In the genomic region with DNA sequence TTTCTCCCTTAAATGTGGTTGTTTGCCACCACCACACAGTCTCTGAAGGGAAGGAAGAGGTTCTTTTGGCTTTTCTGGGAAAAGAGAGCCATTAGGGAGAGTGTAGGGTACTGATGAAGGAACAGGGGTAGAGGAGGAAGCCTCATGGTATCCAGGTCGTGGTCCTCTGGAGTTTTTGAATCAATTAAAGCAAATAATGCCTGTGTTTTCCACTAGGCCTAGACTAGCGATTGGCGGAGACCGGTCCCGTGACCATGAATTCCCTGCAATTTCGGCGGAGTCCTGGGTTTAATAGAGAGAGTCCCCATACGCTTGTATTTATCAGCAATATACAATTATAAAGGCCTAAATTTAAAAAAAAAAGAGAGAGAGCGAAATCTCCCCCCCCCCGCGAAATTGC, we compare ENCODE assay signal across 11 mouse cellular contexts. TPM values are rescaled to one million over a fixed set of nuclear protein-coding genes. Genes with fewer than 3 reads are reported as not detected.
DNase-seq lines count a peak whose midpoint lies in the region; ATAC-seq and TF ChIP-seq lines count a peak whose summit lies in the region.
"Had no signal": no experiment of that assay in that cellular context is flagged by ENCODE, and none has a peak within 500 bp of the region (broad histone marks: within the 10 kb centered on the region; RNA-seq: fewer than 3 reads in every experiment).

No protein-coding gene starts in this region.

- no peak for DNase-seq in heart, adult 2 months
- no peak for DNase-seq in heart, adult 18-20 months
- DNase-seq in liver, postnatal 0 days, result no peak
- no peak for DNase-seq in spleen, postnatal 4 days (ENCODE audit: low spot score in 2 of 2)
- no peak for DNase-seq in frontal cortex, postnatal 14 days (ENCODE audit: low spot score in 2 of 2)
- no peak for DNase-seq in left cerebral cortex, adult 18-20 months (ENCODE audit: low spot score in 2 of 2)

- H3K9ac ChIP-seq in heart, adult 2 months (ENCODE audit: low read depth, low read length), result no peak overlapping the region
- no peak overlapping the region for H3K9ac ChIP-seq in intestine, postnatal 0 days (ENCODE audit: low read depth, low read length)
- no peak overlapping the region for H3K9ac ChIP-seq in liver, postnatal 0 days (replicated peaks)

- peak overlapping the region; percentile 63 for H3K4me2 ChIP-seq in intestine, postnatal 0 days (replicated peaks; ENCODE audit: low read depth)
- peak overlapping the region; percentile 51; the same call in 1 of the 2 replicates for H3K4me2 ChIP-seq in liver, postnatal 0 days (ENCODE audit: low read depth, low read length)

- peaks cover 7% of the 10 kb centered on the region; the same call in 1 of the 2 replicates for H3K27me3 ChIP-seq in heart, adult 2 months (ENCODE audit: control insufficient read depth, insufficient read depth, low read length)
- H3K27me3 ChIP-seq in intestine, postnatal 0 days (replicated peaks; ENCODE audit: control insufficient read depth, insufficient read depth, low read length), result peaks cover 25% of the 10 kb centered on the region
- peaks cover 90% of the 10 kb centered on the region for H3K27me3 ChIP-seq in liver, postnatal 0 days (ENCODE audit: insufficient read depth, low read length)

- intact Hi-C loops in heart, adult 2 months (cut with DNase I), result loop anchor here (5.0 kb wide), 1 partner anchor 56 kb away; no protein-coding TSS in a partner anchor

- H3K4me3 ChIP-seq in heart, adult 2 months, result no peak overlapping the region; the same call in 1 of the 2 replicates
- H3K4me3 ChIP-seq in brown adipose tissue, adult 24 weeks (ENCODE audit: insufficient read depth, low read depth, low read length), result peak overlapping the region; percentile 83
- H3K4me3 ChIP-seq in intestine, postnatal 0 days (ENCODE audit: low read depth, low read length), result peak overlapping the region; percentile 58; the same call in 1 of the 2 replicates
- H3K4me3 ChIP-seq in liver, postnatal 0 days (ENCODE audit: low read depth, low read length), result peak overlapping the region; percentile 34; the same call in 1 of the 2 replicates

- H3K9me3 ChIP-seq in intestine, postnatal 0 days (ENCODE audit: control insufficient read depth), result no peaks in the 10 kb centered on the region
- H3K9me3 ChIP-seq in liver, postnatal 0 days (ENCODE audit: low read length), result no peaks in the 10 kb centered on the region

- no peak for TF ChIP-seq EP300 in heart, adult 2 months (IDR thresholded peaks at IDR 0.05; ENCODE audit: insufficient read depth, low read depth, low read length)
- TF ChIP-seq EP300 in liver, postnatal 0 days (IDR thresholded peaks at IDR 0.05; ENCODE audit: low read depth), result no peak

- no peak for TF ChIP-seq POLR2A in heart, adult 2 months (IDR thresholded peaks at IDR 0.05; ENCODE audit: insufficient read depth, low read depth, low read length)

- no peaks in the 10 kb centered on the region for H3K4me1 ChIP-seq in heart, adult 2 months (ENCODE audit: control insufficient read depth, insufficient read depth, low read length)
- H3K4me1 ChIP-seq in brown adipose tissue, adult 24 weeks (ENCODE audit: control insufficient read depth, insufficient read depth, insufficient read length, low read length), result peaks cover 16% of the 10 kb centered on the region
- H3K4me1 ChIP-seq in intestine, postnatal 0 days (replicated peaks; ENCODE audit: control insufficient read depth, insufficient read depth, low read length), result peaks cover 3% of the 10 kb centered on the region; the same call in 1 of the 2 replicates
- H3K4me1 ChIP-seq in liver, postnatal 0 days (ENCODE audit: insufficient read depth), result no peaks in the 10 kb centered on the region

- no peaks in the 10 kb centered on the region for H3K79me2 ChIP-seq in heart, adult 2 months (replicated peaks; ENCODE audit: control insufficient read depth, insufficient read depth, low read length)

- TF ChIP-seq CTCF in heart, adult 2 months (IDR thresholded peaks at IDR 0.05), result no peak
- TF ChIP-seq CTCF in intestine, postnatal 0 days (IDR thresholded peaks at IDR 0.05; ENCODE audit: low read depth), result no peak
- TF ChIP-seq CTCF in liver, postnatal 0 days (IDR thresholded peaks at IDR 0.05; ENCODE audit: low read depth), result no peak

- H3K27ac ChIP-seq in heart, adult 2 months, result peak overlapping the region; percentile 15; the same call in 1 of the 2 replicates
- peak overlapping the region; percentile 88 for H3K27ac ChIP-seq in brown adipose tissue, adult 24 weeks (replicated peaks; ENCODE audit: low read depth, low read length)
- peak overlapping the region; percentile 82; the same call in 1 of the 2 replicates for H3K27ac ChIP-seq in intestine, postnatal 0 days (ENCODE audit: low read depth, low read length)
- no peak overlapping the region for H3K27ac ChIP-seq in liver, postnatal 0 days (ENCODE audit: low read depth)

- no peak for ATAC-seq in intestine, postnatal 0 days
- no peak for ATAC-seq in liver, postnatal 0 days
- ATAC-seq: CD4-positive, CD25-positive, alpha-beta regulatory T cell, adult 4 months had no signal

- WGBS in heart, adult 2 months, result 39% methylated on average over 11 of the region's 11 CpGs
- 31% methylated on average over 11 of the region's 11 CpGs for WGBS in intestine, postnatal 0 days
- 30% methylated on average over 11 of the region's 11 CpGs for WGBS in liver, postnatal 0 days (ENCODE audit: insufficient replicate concordance)

- no peaks in the 10 kb centered on the region for H3K36me3 ChIP-seq in heart, adult 2 months (ENCODE audit: control insufficient read depth, insufficient read depth, low read length)
- H3K36me3 ChIP-seq in intestine, postnatal 0 days (ENCODE audit: control insufficient read depth, insufficient read depth), result no peaks in the 10 kb centered on the region; the same call in 1 of the 2 replicates
- H3K36me3 ChIP-seq in liver, postnatal 0 days (replicated peaks; ENCODE audit: insufficient read depth, low read length), result no peaks in the 10 kb centered on the region

RNA-seq across cellular contexts. Expression of gene Hoxb2, which starts 1.0 kb away (rescaled TPM):
- under 1 TPM; 0.23 to 0.68 TPM for total RNA-seq in heart, adult 2 months (2021)
- polyA plus RNA-seq in heart, adult 2 months (2012; rRNA removed), result 0.91 and 1.4 TPM in 2 replicates
- total RNA-seq in heart, adult 18-20 months (2021), result under 1 TPM; 0.46 to 0.62 TPM
- 3.2 and 3.7 TPM in 2 replicates for polyA plus RNA-seq in brown adipose tissue, adult 24 weeks (2012; ENCODE audit: insufficient read depth, insufficient read length, missing spikeins)
- 8.4 and 9.4 TPM in 2 replicates for polyA plus RNA-seq in intestine, postnatal 0 days (2015; fragmentation: Nextera tagmentation; extraction: Ambion mirVana)
- 0.67 and 1.1 TPM in 2 replicates for polyA plus RNA-seq in liver, postnatal 0 days (2015; fragmentation: Nextera tagmentation; extraction: Ambion mirVana)
- not detected for total RNA-seq in left cerebral cortex, adult 18-20 months (2021)
- polyA plus RNA-seq: forebrain, embryonic 11.5 days had no signal

RNA-seq across cellular contexts. Expression of gene Hoxb1, which starts 14.2 kb away (rescaled TPM):
- total RNA-seq in heart, adult 2 months (2021), result not detected
- not detected in 2 replicates for polyA plus RNA-seq in heart, adult 2 months (2012; rRNA removed)
- total RNA-seq in heart, adult 18-20 months (2021), result not detected
- polyA plus RNA-seq in brown adipose tissue, adult 24 weeks (2012; ENCODE audit: insufficient read depth, insufficient read length, missing spikeins), result not detected in 2 replicates
- not detected in 2 replicates for polyA plus RNA-seq in intestine, postnatal 0 days (2015; fragmentation: Nextera tagmentation; extraction: Ambion mirVana)
- not detected in 2 replicates for polyA plus RNA-seq in liver, postnatal 0 days (2015; fragmentation: Nextera tagmentation; extraction: Ambion mirVana)
- not detected for total RNA-seq in left cerebral cortex, adult 18-20 months (2021)
- polyA plus RNA-seq: CD4-positive, CD25-positive, alpha-beta regulatory T cell, adult 4 months; forebrain, embryonic 11.5 days; liver, embryonic 16.5 days had no signal

RNA-seq across cellular contexts. Expression of gene Hoxb3, which starts 28.2 kb away (rescaled TPM):
- under 1 TPM; 0.23 to 0.30 TPM for total RNA-seq in heart, adult 2 months (2021)
- 0.64 and 0.82 TPM in 2 replicates for polyA plus RNA-seq in heart, adult 2 months (2012; rRNA removed)
- under 1 TPM; 0.12 to 0.57 TPM for total RNA-seq in heart, adult 18-20 months (2021)
- 1.7 and 2.0 TPM in 2 replicates for polyA plus RNA-seq in brown adipose tissue, adult 24 weeks (2012; ENCODE audit: insufficient read depth, insufficient read length, missing spikeins)
- 1.1 and 1.3 TPM in 2 replicates for polyA plus RNA-seq in intestine, postnatal 0 days (2015; fragmentation: Nextera tagmentation; extraction: Ambion mirVana)
- 0.19 and 0.26 TPM in 2 replicates for polyA plus RNA-seq in liver, postnatal 0 days (2015; fragmentation: Nextera tagmentation; extraction: Ambion mirVana)
- not detected for total RNA-seq in left cerebral cortex, adult 18-20 months (2021)
- polyA plus RNA-seq: forebrain, embryonic 11.5 days had no signal

RNA-seq across cellular contexts. Expression of gene Hoxb4, which starts 33.2 kb away (rescaled TPM):
- total RNA-seq in heart, adult 2 months (2021), result under 1 TPM; 0.63 to 0.75 TPM
- 1.00 and 1.1 TPM in 2 replicates for polyA plus RNA-seq in heart, adult 2 months (2012; rRNA removed)
- under 1 TPM; 0.62 to 0.64 TPM for total RNA-seq in heart, adult 18-20 months (2021)
- 6.0 and 6.4 TPM in 2 replicates for polyA plus RNA-seq in brown adipose tissue, adult 24 weeks (2012; ENCODE audit: insufficient read depth, insufficient read length, missing spikeins)
- polyA plus RNA-seq in intestine, postnatal 0 days (2015; fragmentation: Nextera tagmentation; extraction: Ambion mirVana), result 1.1 and 1.5 TPM in 2 replicates
- polyA plus RNA-seq in liver, postnatal 0 days (2015; fragmentation: Nextera tagmentation; extraction: Ambion mirVana), result 0.22 and 0.27 TPM in 2 replicates
- not detected for total RNA-seq in left cerebral cortex, adult 18-20 months (2021)
- polyA plus RNA-seq: forebrain, embryonic 11.5 days had no signal

RNA-seq across cellular contexts. Expression of gene Hoxb5, which starts 48.2 kb away (rescaled TPM):
- total RNA-seq in heart, adult 2 months (2021), result under 1 TPM in 1 of 2 experiments, not detected in 1; 0.18 TPM
- polyA plus RNA-seq in heart, adult 2 months (2012; rRNA removed), result 0.20 and 0.23 TPM in 2 replicates
- under 1 TPM; 0.12 to 0.21 TPM for total RNA-seq in heart, adult 18-20 months (2021)
- 1.1 and 1.2 TPM in 2 replicates for polyA plus RNA-seq in brown adipose tissue, adult 24 weeks (2012; ENCODE audit: insufficient read depth, insufficient read length, missing spikeins)
- polyA plus RNA-seq in intestine, postnatal 0 days (2015; fragmentation: Nextera tagmentation; extraction: Ambion mirVana), result 14.7 and 15.8 TPM in 2 replicates
- 0.75 and 0.91 TPM in 2 replicates for polyA plus RNA-seq in liver, postnatal 0 days (2015; fragmentation: Nextera tagmentation; extraction: Ambion mirVana)
- not detected for total RNA-seq in left cerebral cortex, adult 18-20 months (2021)
- polyA plus RNA-seq: CD4-positive, CD25-positive, alpha-beta regulatory T cell, adult 4 months; forebrain, embryonic 11.5 days had no signal
